Mouse (Mus musculus) stomach, postnatal 0 days (tissue): ENCODE results near the gene Rasgrp4. TPM values are rescaled to one million over a fixed set of nuclear protein-coding genes. Genes with fewer than 3 reads are reported as not detected.

ENCODE experiments used
- ATAC-seq: fragments of 200-750 bp; cut with Nextera tagmentation; 2 replicates; pipeline ENCODE4 v1.8.0; 2017; ENCODE audit not compliant: low FRiP score, low TSS enrichment
- DNase-seq: peaks from one replicate; pipeline ENCODE4 v3.0.0-alpha.2; 2016; ENCODE audit warnings: low spot score
- H3K27ac ChIP-seq: fragments of 300-500 bp; sonication (generic); replicated peaks from 2 replicates; pipeline ENCODE4 v1.5.1; 2014; ENCODE audit warnings: mild to moderate bottlenecking, control low read depth
- H3K27me3 ChIP-seq: fragments of 300-500 bp; sonication (generic); 2 replicates; pipeline ENCODE4 v1.6.1; 2014; ENCODE audit warnings: low read length; ENCODE audit not compliant: control insufficient read depth, insufficient read depth
- H3K36me3 ChIP-seq: fragments of 300-500 bp; sonication (generic); 2 replicates; pipeline ENCODE4 v1.6.1; 2014; ENCODE audit warnings: low read length, mixed read lengths; ENCODE audit not compliant: control insufficient read depth, insufficient read depth
- H3K4me1 ChIP-seq: fragments of 300-500 bp; sonication (generic); replicated peaks from 2 replicates; pipeline ENCODE4 v1.6.1; 2014; ENCODE audit warnings: antibody characterized with exemption; ENCODE audit not compliant: control insufficient read depth, insufficient read depth
- H3K4me2 ChIP-seq: fragments of 300-500 bp; sonication (generic); replicated peaks from 2 replicates; pipeline ENCODE4 v1.6.1; 2014; ENCODE audit warnings: low read depth, mild to moderate bottlenecking, control low read depth, moderate library complexity
- H3K4me3 ChIP-seq: fragments of 300-500 bp; sonication (generic); 2 replicates; pipeline ENCODE4 v1.5.1; 2014; ENCODE audit warnings: low read depth, low read length, control low read depth
- H3K9ac ChIP-seq: fragments of 300-500 bp; sonication (generic); 2 replicates; pipeline ENCODE4 v1.6.1; 2014; ENCODE audit warnings: mild to moderate bottlenecking, low read length, control low read depth, mixed read lengths
- H3K9me3 ChIP-seq: fragments of 300-500 bp; sonication (generic); 2 replicates; pipeline ENCODE4 v1.6.1; 2016; ENCODE audit warnings: low read length; ENCODE audit not compliant: control insufficient read depth
- CTCF ChIP-seq: IDR thresholded peaks from 2 replicates; pipeline ENCODE4 v1.5.1; 2016; ENCODE audit warnings: antibody characterized with exemption, low read depth, mild to moderate bottlenecking, moderate library complexity
- EP300 ChIP-seq: optimal IDR thresholded peaks from 2 replicates; pipeline ENCODE3; 2016; ENCODE audit warnings: antibody characterized with exemption
- WGBS: fragments of 180-500 bp; shearing (Covaris S2); extraction: QIAGEN DNeasy Blood & Tissue Kit; methylation state at CpG from one replicate; pipeline ENCODE4 v1.1.7; 2014; 5-methylcytosine and 5-hydroxymethylcytosine counted together
- polyA plus RNA-seq: library from polyadenylated mRNA; unstranded; fragments of >200 nt; fragmentation: Nextera tagmentation; extraction: Ambion mirVana; gene quantifications from 2 replicates; pipeline ENCODE4 v1.2.1, GENCODE M21; 2015

Gene Rasgrp4
- polyA plus RNA-seq, 1 experiment from 2014 or later: 0.35 TPM

DNA sequence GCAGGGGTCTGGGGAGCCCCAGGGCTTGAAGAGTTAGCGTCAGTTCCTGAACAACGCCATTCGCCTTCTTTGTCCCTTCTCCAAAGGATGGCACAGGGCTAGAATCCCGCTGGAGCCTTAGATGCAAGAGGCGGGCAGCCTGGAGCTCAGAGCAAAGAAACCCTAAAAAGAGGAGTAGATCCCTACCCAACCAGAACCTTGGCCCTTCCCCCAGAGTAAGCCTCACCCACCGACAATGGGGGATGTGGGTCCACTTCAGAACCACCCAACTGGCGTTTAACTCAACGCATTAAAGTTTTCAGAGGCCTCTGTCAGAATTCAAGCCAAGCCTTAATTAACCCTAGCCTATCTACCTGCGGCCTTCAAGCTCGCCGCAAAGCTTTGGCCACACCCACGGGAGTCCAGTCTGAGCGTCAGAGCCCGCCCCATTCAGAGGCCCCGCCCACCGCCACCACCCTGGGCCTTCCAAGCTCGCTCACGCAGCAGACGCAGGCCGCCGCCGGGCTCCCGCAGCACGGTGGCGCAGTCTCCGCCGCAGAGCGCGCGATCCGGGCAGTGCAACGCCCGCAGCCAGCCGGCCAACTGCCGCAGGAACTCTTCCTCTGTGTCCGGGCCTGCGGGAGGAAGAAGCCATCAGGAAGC is 20.7 kb downstream of the Rasgrp4 start:
- peak overlapping the region; percentile 88 for H3K9ac ChIP-seq
- TF ChIP-seq CTCF (peak; percentile 58), EP300 (no peak)
- H3K27me3 ChIP-seq: no peaks in the 10 kb centered on the region
- no peaks in the 10 kb centered on the region for H3K4me1 ChIP-seq
- H3K4me2 ChIP-seq: peak overlapping the region; percentile 99
- H3K9me3 ChIP-seq: no peaks in the 10 kb centered on the region
- peak overlapping the region; percentile 83 for H3K4me3 ChIP-seq
- H3K36me3 ChIP-seq: peaks cover 3% of the 10 kb centered on the region; the same call in 1 of the 2 replicates
- ATAC-seq (peak; percentile 91), DNase-seq (peak; percentile 96)
- 10% methylated on average over 35 of the region's 37 CpGs for WGBS
- H3K27ac ChIP-seq: peak overlapping the region; percentile 91

GRCm38 (mm10) chr7:29155838-29156782 is 21.5 kb downstream of the Rasgrp4 start, which contains the start of gene Fam98c:
Gene Fam98c (minus strand): TSS chr7:29156234.
- H3K4me2 ChIP-seq: peak within 1 kb of the TSS; percentile 99
- TF ChIP-seq EP300 (no peak), CTCF (peak; percentile 61)
- ATAC-seq (peak; percentile 81), DNase-seq (peak; percentile 89)
- 2% methylated on average over 63 of the region's 68 CpGs for WGBS
- H3K4me1 ChIP-seq: no peaks in the 10 kb centered on the region
- H3K9me3 ChIP-seq: no peaks in the 10 kb centered on the region
- peak within 1 kb of the TSS; percentile 91 for H3K27ac ChIP-seq
- no peaks in the 10 kb centered on the region for H3K27me3 ChIP-seq
- H3K9ac ChIP-seq: peak within 1 kb of the TSS; percentile 88
- H3K4me3 ChIP-seq: peak within 1 kb of the TSS; percentile 83
- H3K36me3 ChIP-seq: peaks cover 3% of the 10 kb centered on the region; the same call in 1 of the 2 replicates

DNA sequence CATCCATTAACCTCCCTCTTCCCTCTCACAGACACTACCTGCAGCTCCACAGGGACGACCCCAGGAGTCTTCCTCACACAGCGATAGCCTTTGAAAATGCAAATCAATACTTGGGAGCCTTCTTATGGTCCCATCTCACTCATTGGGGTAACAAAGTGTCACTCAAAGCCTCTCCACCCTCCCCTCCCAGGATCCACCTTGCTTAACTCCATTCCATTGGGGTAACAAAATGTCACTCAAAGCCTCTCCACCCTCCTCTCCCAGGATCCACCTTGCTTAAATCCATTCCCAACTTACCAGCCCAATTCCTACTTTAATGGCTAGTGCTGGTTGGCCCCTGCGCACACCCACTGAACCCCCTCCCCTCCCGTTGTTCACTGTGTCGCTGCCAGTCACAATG is 23.6 kb downstream of the Rasgrp4 start:
- no peak overlapping the region for H3K4me3 ChIP-seq
- H3K36me3 ChIP-seq: peaks cover 2% of the 10 kb centered on the region; the same call in 1 of the 2 replicates
- no peak overlapping the region for H3K4me2 ChIP-seq
- no peaks in the 10 kb centered on the region for H3K4me1 ChIP-seq
- TF ChIP-seq EP300 (no peak), CTCF (no peak)
- no peak overlapping the region for H3K9ac ChIP-seq
- no peaks in the 10 kb centered on the region for H3K27me3 ChIP-seq
- WGBS: 5% methylated on average over 5 of the region's 5 CpGs
- no peak overlapping the region for H3K27ac ChIP-seq
- no peaks in the 10 kb centered on the region for H3K9me3 ChIP-seq
- DNase-seq (no peak), ATAC-seq (no peak)

DNA sequence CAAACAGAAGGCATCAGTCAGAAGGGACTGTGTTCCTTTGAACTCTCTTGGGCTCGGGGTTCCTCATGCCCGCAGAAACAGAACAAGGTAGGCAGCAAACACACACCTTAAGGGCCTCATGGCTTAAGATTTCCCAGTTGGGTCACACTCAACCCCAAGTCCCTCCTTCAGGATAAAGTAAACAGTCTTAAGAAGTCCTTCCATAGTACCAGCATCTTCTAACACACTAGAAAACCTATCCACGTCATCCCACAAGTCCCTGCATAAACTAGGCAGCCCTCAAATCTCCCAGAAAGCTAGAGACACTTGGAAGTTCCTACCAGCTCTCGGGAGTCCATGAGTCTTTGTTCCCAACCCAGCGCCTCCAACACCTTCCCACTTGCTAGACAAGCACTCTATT is 27.6 kb downstream of the Rasgrp4 start:
- H3K9me3 ChIP-seq: no peaks in the 10 kb centered on the region
- H3K4me3 ChIP-seq: no peak overlapping the region
- H3K9ac ChIP-seq: no peak overlapping the region
- no peaks in the 10 kb centered on the region for H3K36me3 ChIP-seq
- H3K27ac ChIP-seq: no peak overlapping the region
- TF ChIP-seq CTCF: no peak
- no peak for TF ChIP-seq EP300
- H3K4me2 ChIP-seq: no peak overlapping the region
- ATAC-seq (no peak), DNase-seq (no peak)
- H3K4me1 ChIP-seq: no peaks in the 10 kb centered on the region
- WGBS: 64% methylated on average over 5 of the region's 5 CpGs
- H3K27me3 ChIP-seq: no peaks in the 10 kb centered on the region

- peak; percentile 91 for DNase-seq
- no peak overlapping the region for H3K4me2 ChIP-seq
- peak; percentile 84 for ATAC-seq
Observed at GRCm38 (mm10) chr7:29162750-29163525, 28.3 kb downstream of the Rasgrp4 start.

More at GRCm38 (mm10) chr7:29162750-29163525, 28.3 kb downstream of the Rasgrp4 start:
- H3K4me3 ChIP-seq: no peak overlapping the region
- H3K27me3 ChIP-seq: no peaks in the 10 kb centered on the region
- H3K9me3 ChIP-seq: no peaks in the 10 kb centered on the region
- TF ChIP-seq EP300 (no peak), CTCF (no peak)
- H3K4me1 ChIP-seq: no peaks in the 10 kb centered on the region
- H3K27ac ChIP-seq: no peak overlapping the region
- 12% methylated on average over 9 of the region's 9 CpGs for WGBS
- H3K9ac ChIP-seq: no peak overlapping the region
- H3K36me3 ChIP-seq: no peaks in the 10 kb centered on the region
